Mouse (Mus musculus) ES-E14 (cell line): ENCODE data around the gene Obsl1. TPM values are rescaled to one million over a fixed set of nuclear protein-coding genes. Genes with fewer than 3 reads are reported as not detected.

Experiments
- DNase-seq: peaks from one replicate; pipeline ENCODE4 v3.0.0-alpha.2; 2013; ENCODE audit warnings: low read depth, low spot score
- H3K27ac ChIP-seq: 2 replicates; pipeline ENCODE4 v1.5.1; 2012; ENCODE audit warnings: low read depth, mild to moderate bottlenecking, low read length, moderate library complexity, mixed read lengths; ENCODE audit not compliant: poor library complexity, insufficient read depth, severe bottlenecking
- H3K36me3 ChIP-seq: 2 replicates; pipeline ENCODE4 v1.6.1; 2012; ENCODE audit warnings: mild to moderate bottlenecking, low read length, moderate library complexity, mixed read lengths; ENCODE audit not compliant: control insufficient read depth, poor library complexity, insufficient read depth, severe bottlenecking
- H3K4me1 ChIP-seq, 2 experiments: fragments of 150-350 bp in 1 of 2; sonication (generic) in 1 of 2; 2 replicates each; pipeline ENCODE4 v1.6.1; 2012; ENCODE audit warnings: low read length in 2 of 2, mild to moderate bottlenecking in 1 of 2, mixed read lengths in 1 of 2; ENCODE audit not compliant: control insufficient read depth in 2 of 2, insufficient read depth in 2 of 2, poor library complexity in 1 of 2
- H3K4me3 ChIP-seq, 2 experiments: fragments of 150-350 bp in 1 of 2; sonication (generic) in 1 of 2; 2 replicates each; pipeline ENCODE4 v1.5.1; 2012; ENCODE audit warnings: low read length in 2 of 2, low read depth in 1 of 2, mild to moderate bottlenecking in 1 of 2, mixed read lengths in 1 of 2; ENCODE audit not compliant: insufficient read depth in 1 of 2, poor library complexity in 1 of 2, severe bottlenecking in 1 of 2
- H3K9ac ChIP-seq: 2 replicates; pipeline ENCODE4 v1.6.1; 2012; ENCODE audit warnings: low read depth, mild to moderate bottlenecking, low read length, mixed read lengths; ENCODE audit not compliant: poor library complexity, insufficient read depth, severe bottlenecking
- H3K9me3 ChIP-seq: fragments of 150-350 bp; sonication (generic); 2 replicates; pipeline ENCODE4 v1.6.1; 2012; ENCODE audit warnings: low read depth, mild to moderate bottlenecking, low read length; ENCODE audit not compliant: control insufficient read depth, insufficient read depth
- CHD2 ChIP-seq: IDR thresholded peaks from 2 replicates; pipeline ENCODE4 v1.6.1; 2014; ENCODE audit warnings: mild to moderate bottlenecking, low read depth, low read length, inconsistent platforms
- HCFC1 ChIP-seq: IDR thresholded peaks from 2 replicates; pipeline ENCODE4 v1.6.1; 2012; ENCODE audit warnings: low read length, inconsistent platforms, borderline replicate concordance; ENCODE audit not compliant: insufficient read depth
- MAFK ChIP-seq: IDR thresholded peaks from 2 replicates; pipeline ENCODE4 v1.6.1; 2014; ENCODE audit warnings: mild to moderate bottlenecking, low read depth, low read length, inconsistent platforms; ENCODE audit not compliant: insufficient read depth
- ZC3H11A ChIP-seq: IDR thresholded peaks from 2 replicates; pipeline ENCODE4 v1.6.1; 2012; ENCODE audit warnings: low read depth, mild to moderate bottlenecking, inconsistent platforms, low read length, borderline replicate concordance
- ZNF384 ChIP-seq: IDR thresholded peaks from 2 replicates; pipeline ENCODE4 v1.6.1; 2012; ENCODE audit warnings: low read depth, low read length, inconsistent platforms
- in situ Hi-C, 2 experiments: fragments of 600-800 bp; cut with MboI; formaldehyde crosslinking; loops; one replicate each; pipeline ENCODE4 v1.15.1; 2025; ENCODE audit warnings: low sequenced_read_pairs in 2 of 2, inconsistent platforms in 1 of 2; ENCODE audit not compliant: unreplicated experiment in 2 of 2
- total RNA-seq: library from RNA; depleted of rRNA; stranded (reverse); fragments of 300-350 nt; gene quantifications from 2 replicates; pipeline ENCODE4 v1.2.3, GENCODE M21; 2012

The Obsl1 gene
- total RNA-seq, 1 experiment, result 45.0 TPM

DNA sequence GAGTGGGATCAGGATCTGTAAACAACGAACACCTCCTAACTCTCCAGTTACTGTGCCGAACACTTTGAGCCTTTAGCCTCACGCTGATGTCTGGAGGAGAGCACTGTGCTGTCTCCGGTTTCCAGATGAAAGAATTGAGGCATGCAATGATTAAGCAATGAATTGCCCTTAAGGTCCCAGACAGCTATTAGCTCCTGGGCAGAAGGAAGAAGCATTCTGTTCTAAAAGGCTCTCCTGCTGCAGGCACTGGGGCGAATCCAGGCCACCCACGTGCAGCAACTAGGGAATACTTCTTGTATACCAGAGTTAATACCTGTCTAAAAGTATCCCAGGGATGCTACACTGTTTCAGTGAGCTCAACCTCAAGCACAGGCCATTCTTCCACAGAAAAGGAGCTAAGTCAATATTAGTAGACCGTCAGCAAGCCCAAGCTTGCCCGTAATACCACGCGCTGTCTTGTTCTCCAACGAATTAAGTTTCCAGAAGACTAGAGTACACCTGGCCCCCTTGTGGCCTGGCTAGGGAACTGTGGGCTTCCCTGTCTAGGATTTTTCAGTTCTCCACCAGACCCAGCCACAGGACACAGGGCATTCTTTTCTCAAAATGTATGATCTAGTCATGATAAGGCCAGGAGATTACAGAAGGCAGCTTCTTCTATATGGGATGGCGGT, 11.2 kb downstream of the Obsl1 start:
- H3K9me3 ChIP-seq, result no peaks in the 10 kb centered on the region
- peaks cover 7% of the 10 kb centered on the region; the same call in 1 of the 2 replicates for H3K36me3 ChIP-seq
- TF ChIP-seq HCFC1, result no peak
- no peak for TF ChIP-seq MAFK
- TF ChIP-seq ZNF384, result no peak
- no peak for TF ChIP-seq ZC3H11A
- no peak for TF ChIP-seq CHD2
- in situ Hi-C loops, result no loop called here
- DNase-seq, result no peak
- H3K27ac ChIP-seq, result peak overlapping the region; percentile 41; the same call in 1 of the 2 replicates
- H3K9ac ChIP-seq, result peak overlapping the region; percentile 45; the same call in 1 of the 2 replicates
- peaks cover 3 to 21% of the 10 kb centered on the region in 2 experiments; a peak in 1 of 4 replicates for H3K4me1 ChIP-seq
- H3K4me3 ChIP-seq, result 0 out of 4 replicates have a peak overlapping the region, but pooled peaks of 1 of the 2 experiments have one; percentile 16

DNA sequence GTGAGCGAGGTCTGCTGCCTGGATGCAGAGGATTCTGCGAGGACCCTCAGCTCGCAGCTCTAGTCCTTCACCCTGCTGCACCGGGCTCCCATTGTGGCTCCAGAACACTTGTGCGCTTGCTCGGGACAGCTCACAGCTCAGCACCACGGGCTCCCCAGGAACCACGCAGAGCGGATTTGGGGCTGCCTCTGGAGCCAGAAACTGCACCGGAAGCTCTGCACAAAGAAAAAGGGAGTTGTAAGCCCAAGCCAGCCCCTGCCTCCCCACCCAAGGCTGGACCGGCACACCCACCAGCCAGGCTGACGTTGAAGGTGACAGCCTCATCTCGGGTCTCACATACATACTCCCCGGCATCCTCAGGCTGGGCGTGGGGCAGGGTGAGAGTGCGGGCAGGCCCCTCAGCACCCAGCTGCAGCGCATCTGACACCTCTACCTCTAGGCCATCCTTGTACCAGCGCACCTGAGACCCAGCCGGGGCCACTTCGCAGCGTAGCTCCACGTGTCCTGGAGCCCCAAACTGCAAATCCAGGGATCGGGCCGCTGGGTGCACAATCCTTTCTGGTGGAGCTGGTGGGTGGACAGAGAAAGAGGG, 13.6 kb downstream of the Obsl1 start:
- H3K27ac ChIP-seq, result no peak overlapping the region
- H3K4me3 ChIP-seq, result 0 out of 4 replicates have a peak overlapping the region, but pooled peaks of 1 of the 2 experiments have one; percentile 11
- no peak for DNase-seq
- no peak overlapping the region for H3K9ac ChIP-seq
- H3K9me3 ChIP-seq, result no peaks in the 10 kb centered on the region
- in situ Hi-C loops, result no loop called here
- TF ChIP-seq MAFK (no peak), CHD2 (no peak), ZC3H11A (no peak), HCFC1 (no peak), ZNF384 (no peak)
- H3K36me3 ChIP-seq, result peaks cover 7% of the 10 kb centered on the region; the same call in 1 of the 2 replicates
- peaks cover 5 to 18% of the 10 kb centered on the region in 2 experiments; a peak in 1 of 4 replicates for H3K4me1 ChIP-seq

DNA sequence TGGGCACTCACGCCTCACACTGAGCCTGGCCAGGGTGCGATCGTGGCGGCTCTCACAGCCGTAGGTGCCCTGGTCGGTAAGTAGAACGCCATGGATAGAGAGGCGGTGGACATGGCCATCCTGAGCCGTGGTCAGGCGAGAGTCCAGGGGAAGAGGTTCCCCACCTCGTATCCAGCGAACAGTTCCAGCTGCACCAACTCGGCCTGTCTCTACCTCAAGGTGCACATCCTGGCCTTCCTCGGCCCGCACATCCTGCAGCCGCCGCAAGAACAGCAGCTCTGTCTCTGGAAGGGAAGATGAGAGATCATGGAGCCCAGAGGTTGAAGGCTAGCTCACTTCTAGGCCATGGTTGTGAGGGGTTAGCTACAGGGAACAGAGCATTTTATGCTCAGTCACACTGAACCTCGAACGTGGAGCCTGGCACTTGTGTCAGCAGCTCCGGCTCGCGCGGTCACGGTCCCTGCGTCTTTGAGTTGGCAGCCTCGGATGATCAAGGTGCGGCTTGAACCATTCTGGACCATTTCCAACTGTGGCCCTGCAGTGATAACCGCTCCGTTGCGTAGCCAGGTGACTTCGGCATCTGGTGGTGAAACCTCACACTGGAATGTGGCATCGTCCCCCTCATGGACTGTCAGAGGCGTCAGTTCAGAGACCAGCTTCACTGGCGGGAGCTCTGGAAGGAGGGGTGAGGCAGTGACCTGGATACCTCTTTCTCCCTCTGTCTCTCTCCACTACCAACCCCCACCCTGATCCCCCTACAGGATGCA, 15.3 kb downstream of the Obsl1 start:
- TF ChIP-seq CHD2 (no peak), HCFC1 (no peak), ZNF384 (no peak), MAFK (no peak), ZC3H11A (no peak)
- no peaks in the 10 kb centered on the region for H3K36me3 ChIP-seq
- H3K4me3 ChIP-seq, result peak overlapping the region; percentile 23 to 45; a peak in 1 of 4 replicates
- no peak for DNase-seq
- 0 out of 2 replicates have a peak overlapping the region, but pooled peaks have one; percentile 6 for H3K9ac ChIP-seq
- in situ Hi-C loops, result no loop called here
- H3K27ac ChIP-seq, result no peak overlapping the region
- H3K4me1 ChIP-seq, result peaks cover 5 to 25% of the 10 kb centered on the region in 2 experiments; a peak in 2 of 4 replicates
- no peaks in the 10 kb centered on the region for H3K9me3 ChIP-seq

DNA sequence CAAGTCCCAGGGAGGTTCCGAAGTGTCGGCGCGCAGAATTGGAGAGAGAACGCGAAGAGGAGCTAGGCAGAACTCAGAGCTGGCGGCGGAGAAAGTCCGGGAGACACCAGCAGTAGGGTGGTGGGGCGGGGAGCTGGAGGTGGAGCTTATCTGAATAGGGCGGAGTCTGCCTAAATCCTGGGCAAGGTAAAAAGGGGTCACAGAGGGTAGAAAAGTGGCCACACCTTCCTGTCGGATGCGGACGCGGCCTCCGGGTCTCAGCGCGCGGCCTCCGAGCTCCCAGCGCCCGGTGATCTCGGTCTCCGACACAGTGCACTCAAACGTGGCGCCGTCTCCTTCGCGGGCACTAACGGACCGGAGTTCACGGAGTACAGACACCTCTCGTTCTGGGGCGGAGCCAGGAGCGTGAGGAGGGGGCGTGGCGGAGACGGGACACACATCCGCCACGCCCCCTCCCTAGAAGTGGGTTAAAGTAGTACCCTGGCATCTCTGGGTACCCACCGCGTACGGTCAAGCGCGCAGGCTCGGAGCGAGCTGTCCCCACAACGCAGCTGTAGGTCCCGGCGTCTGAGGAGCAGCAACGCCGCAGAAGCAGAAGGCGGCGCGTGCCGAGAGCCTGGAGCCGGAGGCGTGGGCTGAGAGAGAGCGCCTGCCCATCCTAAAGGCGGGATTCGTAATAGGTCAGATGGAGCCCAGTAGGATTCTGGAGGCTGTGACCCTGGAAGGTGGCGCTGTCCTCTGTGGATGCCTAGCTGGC, 18.7 kb downstream of the Obsl1 start:
- Histone ChIP-seq H3K27ac (no peak overlapping the region), H3K4me1 (peaks cover 5 to 19% of the 10 kb centered on the region in 2 experiments; a peak in 2 of 4 replicates), H3K9ac (peak overlapping the region; percentile 71), H3K36me3 (no peaks in the 10 kb centered on the region), H3K4me3 (peak overlapping the region; percentile 80 to 93), H3K9me3 (no peaks in the 10 kb centered on the region)
- in situ Hi-C loops, result no loop called here
- TF ChIP-seq ZC3H11A (no peak), CHD2 (no peak)
- DNase-seq, result peak; percentile 89
